ENCODE assay signal across 20 mouse cellular contexts in the genomic region with DNA sequence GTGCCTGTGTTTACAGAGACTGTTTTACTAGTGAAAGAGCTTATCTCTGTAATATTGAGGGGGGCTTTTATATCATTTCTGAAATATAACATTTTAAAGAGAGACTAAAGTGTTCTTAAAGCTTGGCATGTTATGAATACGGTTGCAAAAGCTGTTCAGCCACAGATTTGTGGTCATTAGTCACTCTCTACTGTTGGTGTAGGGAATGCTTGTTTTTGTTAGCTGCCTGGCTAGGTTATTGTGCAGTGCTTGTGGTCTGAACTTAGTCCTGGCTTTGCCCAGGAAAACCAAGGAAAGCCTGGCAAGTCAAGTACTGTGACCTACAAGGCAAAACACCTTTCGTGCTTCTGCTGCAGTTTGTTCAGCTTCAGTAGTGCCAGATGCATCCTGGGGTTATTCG. TPM values are rescaled to one million over a fixed set of nuclear protein-coding genes. Genes with fewer than 3 reads are reported as not detected.
A peak's percentile ranks its signal among the peaks of the same experiment; 100 is the strongest.
DNase-seq lines count a peak whose midpoint lies in the region; TF ChIP-seq lines count a peak whose summit lies in the region.
"Had no signal": no experiment of that assay in that cellular context is flagged by ENCODE, and none has a peak within 500 bp of the region (broad histone marks: within the 10 kb centered on the region; RNA-seq: fewer than 3 reads in every experiment).

No protein-coding gene starts in this region.

- H3ac ChIP-seq in C2C12 (ENCODE audit: control insufficient read depth, insufficient read length, low read depth): no peak overlapping the region

- DNase-seq in heart, embryonic 10.5 days (ENCODE audit: low spot score): peak; percentile 46
- no peak for DNase-seq in heart, postnatal 10 days
- peak; percentile 55 for DNase-seq in 3134 (ENCODE audit: extremely low read depth, insufficient read length, low spot score)
- DNase-seq in urinary bladder, postnatal 14 days (ENCODE audit: low spot score): no peak
- DNase-seq in embryonic facial prominence, embryonic 10.5 days (ENCODE audit: low spot score): no peak
- DNase-seq in right cerebral cortex, postnatal 14 days: no peak
- DNase-seq: cerebellum, adult 11 months; cerebellum, postnatal 25 days; embryo, embryonic 11 days; forebrain, postnatal 0 days; gastrocnemius, postnatal 25 days; heart, adult 18-20 months; kidney, adult 18-20 months had no signal

- H3K27ac ChIP-seq in heart, embryonic 10.5 days: no peak overlapping the region
- peak overlapping the region; percentile 89 for H3K27ac ChIP-seq in bone marrow macrophage, adult 2 months (ENCODE audit: insufficient read depth, low read depth, low read length)
- H3K27ac ChIP-seq in embryonic facial prominence, embryonic 10.5 days (replicated peaks): no peak overlapping the region
- H3K27ac ChIP-seq: heart, embryonic 13.5 days; hindbrain, embryonic 12.5 days; hindbrain, embryonic 15.5 days had no signal

- peaks cover 5% of the 10 kb centered on the region; the same call in 1 of the 2 replicates for H3K4me1 ChIP-seq in heart, embryonic 10.5 days
- H3K4me1 ChIP-seq in bone marrow macrophage, adult 2 months (ENCODE audit: control insufficient read depth, insufficient read depth, low read length): peaks cover 38% of the 10 kb centered on the region
- H3K4me1 ChIP-seq in embryonic facial prominence, embryonic 10.5 days: no peaks in the 10 kb centered on the region
- H3K4me1 ChIP-seq: hindbrain, embryonic 12.5 days; hindbrain, embryonic 15.5 days had no signal

- intact Hi-C loops in heart, postnatal 10 days (cut with DNase I): no loop called here

- WGBS in heart, embryonic 10.5 days: 94% methylated on average over 3 of the region's 3 CpGs
- 92% methylated on average over 3 of the region's 3 CpGs for WGBS in embryonic facial prominence, embryonic 10.5 days

- TF ChIP-seq POLR2A in bone marrow macrophage, adult 2 months (IDR thresholded peaks at IDR 0.05; ENCODE audit: borderline replicate concordance, low read depth, low read length): no peak

- TF ChIP-seq CTCF in C2C12 (IDR thresholded peaks at IDR 0.05; ENCODE audit: control insufficient read depth, insufficient read depth, insufficient read length): no peak
- TF ChIP-seq CTCF in bone marrow macrophage, adult 2 months (IDR thresholded peaks at IDR 0.05; ENCODE audit: low read depth, low read length): no peak

- H3K27me3 ChIP-seq in heart, embryonic 10.5 days (ENCODE audit: insufficient read depth, poor library complexity, severe bottlenecking): no peaks in the 10 kb centered on the region
- H3K27me3 ChIP-seq in C2C12 (ENCODE audit: control insufficient read depth, insufficient read depth, insufficient read length): no peaks in the 10 kb centered on the region
- no peaks in the 10 kb centered on the region for H3K27me3 ChIP-seq in embryonic facial prominence, embryonic 10.5 days (replicated peaks; ENCODE audit: low read depth, poor library complexity, severe bottlenecking)
- H3K27me3 ChIP-seq: CH12.LX; heart, embryonic 13.5 days; hindbrain, embryonic 12.5 days; hindbrain, embryonic 15.5 days had no signal

- H3K36me3 ChIP-seq in heart, embryonic 10.5 days: peaks cover 87% of the 10 kb centered on the region
- peaks cover 56% of the 10 kb centered on the region for H3K36me3 ChIP-seq in C2C12 (ENCODE audit: control insufficient read depth, insufficient read depth)
- H3K36me3 ChIP-seq in embryonic facial prominence, embryonic 10.5 days (replicated peaks): peaks cover 96% of the 10 kb centered on the region

- no peaks in the 10 kb centered on the region for H3K9me3 ChIP-seq in heart, embryonic 10.5 days
- no peaks in the 10 kb centered on the region for H3K9me3 ChIP-seq in embryonic facial prominence, embryonic 10.5 days
- H3K9me3 ChIP-seq: G1E; heart, embryonic 13.5 days; hindbrain, embryonic 12.5 days; hindbrain, embryonic 15.5 days had no signal

- H3K4me3 ChIP-seq in heart, embryonic 10.5 days: no peak overlapping the region
- no peak overlapping the region for H3K4me3 ChIP-seq in C2C12 (ENCODE audit: insufficient read depth, poor library complexity, severe bottlenecking)
- no peak overlapping the region for H3K4me3 ChIP-seq in bone marrow macrophage, adult 2 months (ENCODE audit: insufficient read depth, low read length)
- no peak overlapping the region for H3K4me3 ChIP-seq in embryonic facial prominence, embryonic 10.5 days
- H3K4me3 ChIP-seq: heart, embryonic 13.5 days; hindbrain, embryonic 12.5 days; hindbrain, embryonic 15.5 days had no signal

- no peaks in the 10 kb centered on the region for H3K79me3 ChIP-seq in C2C12 (ENCODE audit: low read depth)

- no peaks in the 10 kb centered on the region for H3K79me2 ChIP-seq in C2C12 (ENCODE audit: control insufficient read depth, insufficient read depth)

TF ChIP-seq in C2C12, 6 proteins besides CTCF, POLR2A, EP300 and RAD21:
- TF ChIP-seq MYOG (IDR thresholded peaks at IDR 0.05; ENCODE audit: control insufficient read depth, extremely low read depth, insufficient read length) (no peak), CEBPB (IDR thresholded peaks at IDR 0.05; ENCODE audit: low read depth) (peak; percentile 51)

RNA-seq across cellular contexts. Expression of a gene that starts 43.9 kb away (rescaled TPM):
- 2.7 and 3.1 TPM in 2 replicates for polyA plus RNA-seq in heart, embryonic 10.5 days (2016; fragmentation: Nextera tagmentation; extraction: Ambion mirVana)
- 1 to 10 TPM; 2.8 to 3.1 TPM for total RNA-seq in heart, postnatal 10 days (2021)
- 2.4 TPM for polyA plus RNA-seq in C2C12 (2012; fragmentation: generic; extraction: Trizol)
- polyA plus RNA-seq in bone marrow macrophage, adult 2 months (2012; ENCODE audit: insufficient read depth, insufficient read length, missing spikeins): 4.3 and 4.5 TPM in 2 replicates
- polyA plus RNA-seq in embryonic facial prominence, embryonic 10.5 days (2016; fragmentation: Nextera tagmentation; extraction: Ambion mirVana): 4.5 and 4.8 TPM in 2 replicates

RNA-seq across cellular contexts. Expression of a gene that starts 44.1 kb away (rescaled TPM):
- 56.7 and 61.8 TPM in 2 replicates for polyA plus RNA-seq in heart, embryonic 10.5 days (2016; fragmentation: Nextera tagmentation; extraction: Ambion mirVana)
- total RNA-seq in heart, postnatal 10 days (2021): 10 to 100 TPM; 11.3 to 14.4 TPM
- polyA plus RNA-seq in C2C12 (2012; fragmentation: generic; extraction: Trizol): 19.8 TPM
- polyA plus RNA-seq in bone marrow macrophage, adult 2 months (2012; ENCODE audit: insufficient read depth, insufficient read length, missing spikeins): 11.4 and 13.9 TPM in 2 replicates
- 83.9 and 84.3 TPM in 2 replicates for polyA plus RNA-seq in embryonic facial prominence, embryonic 10.5 days (2016; fragmentation: Nextera tagmentation; extraction: Ambion mirVana)

Comparison
In these comparisons a context has a peak if more than half of its experiments do, and no peak if none do; other contexts are left out.
1. DNase-seq: peak in heart, embryonic 10.5 days (single experiment) and 3134 (single experiment); none in heart, postnatal 10 days (0 of 2), urinary bladder, postnatal 14 days (single experiment), embryonic facial prominence, embryonic 10.5 days (single experiment) and right cerebral cortex, postnatal 14 days (single experiment).